Mouse (Mus musculus): ENCODE measurements at regions not wholly inside any gene's neighbourhood (a gene's known extent, or its start where the extent isn't known, plus 50 kb on each side); places are given as distances from the start of the nearest gene placed in this dataset.

DNA sequence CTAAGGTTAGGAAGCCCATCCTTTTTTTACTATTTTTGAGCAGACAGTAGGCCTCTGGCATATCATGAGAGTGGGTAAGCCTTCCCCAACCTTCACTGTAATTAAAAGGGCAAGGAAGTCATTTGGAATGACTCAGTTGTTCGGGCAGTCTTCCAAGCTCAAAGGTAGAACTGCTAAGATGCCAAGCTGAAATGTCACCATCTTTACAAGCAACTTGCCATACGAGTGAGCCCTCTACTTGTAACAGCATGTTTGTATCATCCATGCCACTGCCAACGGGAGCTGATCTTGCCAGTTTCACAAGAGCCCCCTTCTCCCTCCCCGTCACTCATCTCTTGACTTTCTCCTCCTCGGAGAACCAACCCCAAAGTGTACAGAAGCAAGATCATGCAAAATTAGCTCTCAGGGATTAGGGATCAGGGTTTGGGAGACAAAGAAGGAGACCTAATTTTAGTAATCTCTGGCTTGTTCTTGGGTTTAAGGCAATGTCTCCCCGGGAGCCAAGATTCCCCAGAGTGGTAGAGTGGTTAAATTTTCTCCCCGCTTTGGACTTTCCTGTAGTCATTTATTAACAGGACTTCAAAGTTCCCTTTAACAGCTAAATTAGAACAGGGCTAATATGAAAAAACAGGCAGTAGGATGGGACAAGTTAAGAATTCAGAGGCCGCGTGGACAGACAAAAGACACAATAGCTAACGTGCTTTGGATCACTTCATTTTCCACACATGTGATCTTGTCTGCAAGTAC is 216.9 kb upstream of the Ankrd55 start:
- no peak for DNase-seq (ENCODE audit: low spot score)
- H3K4me3 ChIP-seq, result no peak overlapping the region
- no peaks in the 10 kb centered on the region for H3K27me3 ChIP-seq (ENCODE audit: insufficient read depth, poor library complexity, severe bottlenecking)
- H3K36me3 ChIP-seq, result no peaks in the 10 kb centered on the region
- WGBS, result 88% methylated on average over 10 of the region's 10 CpGs
- H3K9me3 ChIP-seq, result no peaks in the 10 kb centered on the region
- H3K4me1 ChIP-seq (replicated peaks), result peaks cover 7% of the 10 kb centered on the region
- no peak overlapping the region for H3K27ac ChIP-seq

DNA sequence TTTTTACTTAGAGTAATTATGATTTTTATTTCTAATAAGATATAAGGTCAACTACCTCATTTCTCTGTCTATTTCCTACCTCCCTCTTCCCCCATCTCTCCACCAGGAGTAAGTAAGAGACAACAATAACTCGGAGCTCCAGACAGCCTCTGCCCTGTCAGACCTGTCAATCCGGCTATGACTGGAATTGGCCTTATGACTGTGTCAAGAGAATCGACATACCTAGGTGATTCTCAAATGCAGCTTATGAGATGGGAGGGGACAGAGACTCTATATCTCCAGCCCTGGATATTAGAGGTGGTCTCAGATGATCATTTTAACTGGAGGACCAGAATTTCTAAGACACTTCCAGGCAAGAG is 216.3 kb upstream of the Ankrd55 start:
- Histone ChIP-seq H3K9me3 (no peaks in the 10 kb centered on the region), H3K36me3 (no peaks in the 10 kb centered on the region), H3K27me3 (ENCODE audit: insufficient read depth, poor library complexity, severe bottlenecking) (no peaks in the 10 kb centered on the region), H3K4me1 (replicated peaks) (peaks cover 7% of the 10 kb centered on the region), H3K4me3 (no peak overlapping the region), H3K27ac (no peak overlapping the region)
- no peak for DNase-seq (ENCODE audit: low spot score)
- 85% methylated on average over 3 of the region's 3 CpGs for WGBS

DNA sequence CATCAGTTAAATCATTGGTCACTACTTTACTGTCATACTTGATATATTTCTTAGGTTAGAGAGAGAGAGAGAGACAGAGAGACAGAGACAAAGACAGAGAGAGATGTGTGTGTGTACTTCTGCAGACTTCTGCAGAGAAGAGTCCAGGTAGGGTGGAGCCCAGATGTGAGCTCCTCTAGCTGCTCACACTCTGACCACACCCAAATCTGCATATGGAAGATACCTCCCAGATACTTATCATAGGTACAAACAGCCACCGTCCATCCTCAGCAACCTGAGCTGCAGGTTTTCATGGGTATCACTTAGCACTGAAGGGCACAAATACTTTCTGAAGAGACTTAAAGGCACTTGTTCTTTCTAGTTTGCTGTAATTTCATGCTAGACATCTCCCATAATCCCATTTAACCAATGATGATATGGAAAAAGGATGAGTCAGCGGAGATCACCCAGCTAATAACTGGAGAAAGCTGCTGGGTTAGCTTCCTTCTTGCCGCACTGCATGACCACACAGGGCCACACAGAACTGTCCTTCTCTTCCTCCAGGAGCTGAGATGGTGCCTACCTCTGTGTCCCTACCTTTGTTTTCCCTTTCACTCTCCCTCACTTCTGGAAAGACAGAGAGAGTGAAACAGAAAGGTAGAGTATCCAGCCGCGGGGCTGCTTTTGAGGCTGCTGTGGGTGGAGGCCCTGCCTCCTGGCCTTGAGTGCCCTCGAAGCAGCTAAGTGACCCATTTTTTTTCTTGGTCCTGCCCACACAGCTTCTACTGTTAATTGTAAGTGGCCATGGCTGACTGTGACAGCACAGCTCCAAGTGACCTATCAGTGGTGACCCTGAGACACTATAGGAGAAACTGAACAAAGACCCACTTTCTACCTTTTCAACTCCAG is 214.5 kb upstream of the Ankrd55 start:
- H3K9me3 ChIP-seq, result no peaks in the 10 kb centered on the region
- no peak overlapping the region for H3K4me3 ChIP-seq
- 79% methylated on average over 6 of the region's 6 CpGs for WGBS
- H3K4me1 ChIP-seq (replicated peaks), result peaks cover 7% of the 10 kb centered on the region; the same call in 1 of the 2 replicates
- no peaks in the 10 kb centered on the region for H3K36me3 ChIP-seq
- DNase-seq (ENCODE audit: low spot score), result no peak
- H3K27ac ChIP-seq, result peak overlapping the region; percentile 23
- H3K27me3 ChIP-seq (ENCODE audit: insufficient read depth, poor library complexity, severe bottlenecking), result no peaks in the 10 kb centered on the region

DNA sequence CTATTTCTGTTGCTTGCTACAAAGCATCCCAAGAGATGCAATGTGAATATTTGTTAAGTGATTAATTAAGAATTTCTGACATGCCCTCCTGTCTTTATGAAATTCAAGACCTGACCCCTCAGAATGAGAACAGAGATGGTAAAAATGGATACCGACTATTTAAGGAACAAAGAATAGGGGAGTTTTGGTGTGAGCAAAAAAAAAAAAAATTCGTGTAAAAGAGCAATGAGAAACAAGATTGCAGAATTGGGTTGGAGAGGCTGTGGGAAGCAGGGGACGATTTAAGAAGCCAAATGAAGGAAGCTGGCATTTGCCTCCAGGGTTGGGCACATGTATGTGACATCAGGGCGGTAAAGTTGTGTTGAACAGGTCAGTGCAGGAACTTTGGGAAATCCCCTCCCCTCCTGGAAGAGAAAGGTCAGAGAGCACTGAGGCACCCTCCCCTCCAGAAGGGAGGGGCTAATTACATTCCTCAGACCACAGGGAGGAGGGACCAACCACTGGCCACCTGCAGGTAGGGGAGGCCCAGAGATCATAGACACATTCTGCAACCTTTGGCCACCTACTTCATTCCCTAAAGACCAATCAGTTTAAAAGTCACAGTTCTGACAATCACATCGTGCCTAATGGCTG is 212.3 kb upstream of the Ankrd55 start:
- H3K36me3 ChIP-seq, result no peaks in the 10 kb centered on the region
- no peak overlapping the region for H3K4me3 ChIP-seq
- no peaks in the 10 kb centered on the region for H3K27me3 ChIP-seq (ENCODE audit: insufficient read depth, poor library complexity, severe bottlenecking)
- no peak overlapping the region for H3K27ac ChIP-seq
- DNase-seq (ENCODE audit: low spot score), result no peak
- peaks cover 7% of the 10 kb centered on the region; the same call in 1 of the 2 replicates for H3K4me1 ChIP-seq (replicated peaks)
- 51% methylated on average over 5 of the region's 5 CpGs for WGBS
- H3K9me3 ChIP-seq, result no peaks in the 10 kb centered on the region

DNA sequence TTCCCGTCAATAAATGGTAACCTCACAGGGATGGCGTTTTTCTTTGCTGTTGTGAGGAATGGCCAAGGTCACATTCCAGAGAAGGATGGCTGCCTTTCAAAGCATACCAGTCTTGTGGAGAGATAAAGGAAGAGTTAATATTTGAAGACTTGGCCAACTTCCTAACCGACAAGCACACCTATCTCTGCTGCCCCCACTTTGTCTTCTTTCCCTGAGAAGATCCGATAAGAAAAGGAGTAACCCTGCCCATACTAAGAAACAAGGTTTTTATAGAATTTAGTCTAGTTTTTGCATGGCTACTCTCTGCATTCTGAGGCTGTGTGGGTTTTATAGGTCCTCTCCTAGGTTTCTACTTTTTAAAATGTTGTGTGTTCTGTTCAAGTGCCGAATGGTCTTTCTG is 210.2 kb upstream of the Ankrd55 start:
- Histone ChIP-seq H3K36me3 (no peaks in the 10 kb centered on the region), H3K4me3 (no peak overlapping the region), H3K27ac (no peak overlapping the region), H3K27me3 (ENCODE audit: insufficient read depth, poor library complexity, severe bottlenecking) (no peaks in the 10 kb centered on the region), H3K4me1 (replicated peaks) (peaks cover 7% of the 10 kb centered on the region; the same call in 1 of the 2 replicates), H3K9me3 (no peaks in the 10 kb centered on the region)
- no peak for DNase-seq (ENCODE audit: low spot score)
- WGBS, result 86% methylated on average over 5 of the region's 5 CpGs

- Histone ChIP-seq H3K36me3 (no peaks in the 10 kb centered on the region), H3K27ac (no peak overlapping the region), H3K27me3 (ENCODE audit: insufficient read depth, poor library complexity, severe bottlenecking) (no peaks in the 10 kb centered on the region), H3K4me3 (no peak overlapping the region), H3K4me1 (replicated peaks) (peaks cover 8% of the 10 kb centered on the region; the same call in 1 of the 2 replicates), H3K9me3 (no peaks in the 10 kb centered on the region)
- DNase-seq (ENCODE audit: low spot score), result no peak
- 85% methylated on average over 3 of the region's 3 CpGs for WGBS
These were observed 206.3 kb upstream of the Ankrd55 start for GRCm38 (mm10) chr13:112081935-112082334.

DNA sequence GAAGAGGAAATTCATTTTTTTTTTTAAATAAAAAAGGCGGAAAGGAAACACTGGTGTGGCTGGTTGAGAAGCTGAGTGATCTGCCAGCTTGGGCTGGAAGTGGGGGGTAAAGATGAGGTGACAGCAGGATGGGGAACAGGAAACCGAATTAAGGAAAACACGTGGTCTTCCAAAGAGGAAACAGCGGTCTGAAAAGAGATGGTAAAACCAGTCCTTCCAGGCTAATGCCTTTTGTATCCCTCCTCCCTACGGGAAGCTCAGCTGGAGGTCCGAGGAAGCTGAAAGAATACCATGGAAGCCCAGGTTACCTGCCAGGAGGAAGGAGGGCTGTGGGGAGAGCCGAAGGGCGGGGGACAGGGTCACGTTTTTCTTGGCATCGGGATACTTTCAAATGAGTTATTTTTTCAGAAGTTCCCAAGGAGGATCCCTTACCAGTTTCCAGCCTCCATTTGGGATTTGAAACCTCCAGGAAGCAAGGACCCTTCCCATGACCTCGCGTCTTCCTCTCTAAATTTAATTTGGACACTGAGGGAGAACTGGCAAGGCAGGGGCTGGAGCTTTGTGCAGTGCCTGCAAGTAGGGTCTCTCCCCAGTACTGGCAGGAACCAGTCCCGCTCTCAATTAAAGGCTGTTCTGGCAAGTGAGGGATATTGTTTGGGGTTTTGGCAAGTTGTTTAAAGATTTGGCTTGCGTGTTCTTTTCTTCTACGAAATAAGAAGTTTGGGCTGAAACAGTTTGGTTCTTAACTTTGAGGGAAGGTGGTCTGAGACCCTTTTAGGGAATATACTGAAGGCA is 203.6 kb upstream of the Ankrd55 start:
- H3K27me3 ChIP-seq (ENCODE audit: insufficient read depth, poor library complexity, severe bottlenecking), result no peaks in the 10 kb centered on the region
- WGBS, result 54% methylated on average over 15 of the region's 15 CpGs
- no peak overlapping the region for H3K4me3 ChIP-seq
- no peaks in the 10 kb centered on the region for H3K36me3 ChIP-seq
- H3K27ac ChIP-seq, result no peak overlapping the region
- no peak for DNase-seq (ENCODE audit: low spot score)
- peaks cover 21% of the 10 kb centered on the region for H3K4me1 ChIP-seq (replicated peaks)
- H3K9me3 ChIP-seq, result no peaks in the 10 kb centered on the region

- peaks cover 21% of the 10 kb centered on the region for H3K4me1 ChIP-seq (replicated peaks)
- WGBS, result 15% methylated on average over 5 of the region's 5 CpGs
- no peaks in the 10 kb centered on the region for H3K27me3 ChIP-seq (ENCODE audit: insufficient read depth, poor library complexity, severe bottlenecking)
- no peak overlapping the region for H3K4me3 ChIP-seq
- peak; percentile 61 for DNase-seq (ENCODE audit: low spot score)
- H3K36me3 ChIP-seq, result no peaks in the 10 kb centered on the region
- H3K9me3 ChIP-seq, result no peaks in the 10 kb centered on the region
- peak overlapping the region; percentile 76 for H3K27ac ChIP-seq
These were observed 199.9 kb upstream of the Ankrd55 start for GRCm38 (mm10) chr13:112088312-112088771.

DNA sequence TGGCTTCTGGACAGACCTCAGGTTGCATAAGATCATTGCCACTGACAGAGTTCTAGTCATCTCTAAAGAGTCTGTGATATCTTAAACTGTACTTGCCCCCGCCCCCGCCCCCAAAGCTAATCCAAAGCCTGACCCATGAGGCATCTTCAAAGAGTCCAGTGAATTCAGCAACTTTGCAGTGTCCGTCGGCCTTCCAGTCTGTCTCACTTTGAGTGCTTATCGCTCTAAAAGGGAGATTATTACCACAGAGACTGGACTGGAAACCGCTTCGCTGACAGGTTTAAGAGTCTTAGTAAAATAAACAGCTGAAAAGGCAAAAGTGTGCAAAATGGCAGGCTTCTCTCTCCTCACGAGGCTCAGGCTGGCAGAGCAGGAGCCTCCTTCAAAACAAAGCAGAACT is 197.5 kb upstream of the Ankrd55 start:
- H3K4me3 ChIP-seq, result no peak overlapping the region
- DNase-seq (ENCODE audit: low spot score), result no peak
- no peak overlapping the region for H3K27ac ChIP-seq
- peaks cover 14% of the 10 kb centered on the region for H3K4me1 ChIP-seq (replicated peaks)
- WGBS, result 79% methylated on average over 8 of the region's 8 CpGs
- no peaks in the 10 kb centered on the region for H3K36me3 ChIP-seq
- no peaks in the 10 kb centered on the region for H3K9me3 ChIP-seq
- H3K27me3 ChIP-seq (ENCODE audit: insufficient read depth, poor library complexity, severe bottlenecking), result no peaks in the 10 kb centered on the region

DNA sequence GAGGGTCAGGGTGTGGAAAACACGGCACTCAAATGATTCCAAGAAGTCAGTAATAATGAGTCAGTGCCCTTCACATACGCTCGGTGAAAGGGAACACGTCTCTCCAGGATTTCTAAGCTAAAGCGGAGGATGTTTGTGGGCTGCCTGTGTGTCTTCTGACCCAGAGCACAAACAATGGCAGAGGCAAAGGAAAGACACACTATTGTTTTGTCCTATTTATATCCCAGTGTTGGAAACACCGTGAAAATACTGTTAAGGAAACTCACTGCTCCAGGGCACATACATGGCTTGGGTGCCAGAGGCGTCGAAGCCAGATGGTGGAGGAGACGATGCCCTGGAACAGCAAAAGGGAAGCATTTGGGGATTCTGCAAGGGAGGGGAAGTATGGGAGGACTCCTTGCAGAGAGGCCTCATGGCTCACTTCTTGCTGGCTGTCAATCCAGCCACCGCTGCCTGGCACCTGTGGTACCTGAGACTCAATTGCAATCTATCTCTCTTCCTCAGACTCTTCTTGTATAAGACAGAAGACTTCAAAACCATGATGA is 192.6 kb upstream of the Ankrd55 start:
- Histone ChIP-seq H3K4me3 (no peak overlapping the region), H3K27ac (no peak overlapping the region), H3K27me3 (ENCODE audit: insufficient read depth, poor library complexity, severe bottlenecking) (0 out of 2 replicates have a peak, but pooled peaks cover 6% of the 10 kb centered on the region), H3K9me3 (no peaks in the 10 kb centered on the region), H3K4me1 (replicated peaks) (peaks cover 17% of the 10 kb centered on the region), H3K36me3 (no peaks in the 10 kb centered on the region)
- 82% methylated on average over 10 of the region's 10 CpGs for WGBS
- DNase-seq (ENCODE audit: low spot score), result no peak

GRCm38 (mm10) chr13:112099953-112100591 is 188.2 kb upstream of the Ankrd55 start:
- Histone ChIP-seq H3K4me3 (peak overlapping the region; percentile 58), H3K27ac (peak overlapping the region; percentile 83; the same call in 1 of the 2 replicates), H3K9me3 (no peaks in the 10 kb centered on the region), H3K27me3 (ENCODE audit: insufficient read depth, poor library complexity, severe bottlenecking) (0 out of 2 replicates have a peak, but pooled peaks cover 6% of the 10 kb centered on the region), H3K4me1 (replicated peaks) (peaks cover 31% of the 10 kb centered on the region), H3K36me3 (no peaks in the 10 kb centered on the region)
- WGBS, result 25% methylated on average over 7 of the region's 7 CpGs
- DNase-seq (ENCODE audit: low spot score), result no peak
